Mouse (Mus musculus): ENCODE results near the gene Tarbp1. TPM values are rescaled to one million over a fixed set of nuclear protein-coding genes. Genes with fewer than 3 reads are reported as not detected.

Gene Tarbp1
- total RNA-seq, 1 experiment, result 9.5 TPM

- in situ Hi-C loops (cut with MboI; ENCODE audit: low sequenced_read_pairs in 2 of 2, unreplicated experiment in 2 of 2), result loop anchor here in 1 of 2 experiments (25.0 kb wide), 1 partner anchor 392 kb away; no protein-coding TSS in a partner anchor
Observed at GRCm38 (mm10) chr8:126495461-126495860, 20.6 kb upstream of the Tarbp1 start.

GRCm38 (mm10) chr8:126494160-126495110 lies 19.6 kb upstream of the Tarbp1 start:
- Histone ChIP-seq H3K9me3 (ENCODE audit: control insufficient read depth, insufficient read depth, low read depth, low read length) (no peaks in the 10 kb centered on the region), H3K9ac (ENCODE audit: insufficient read depth, low read depth, low read length, poor library complexity, severe bottlenecking) (no peak overlapping the region), H3K4me3 (ENCODE audit: insufficient read depth in 1 of 2, low read depth in 1 of 2, low read length in 2 of 2, poor library complexity in 1 of 2, severe bottlenecking in 1 of 2) (no peak overlapping the region), H3K4me1 (ENCODE audit: control insufficient read depth in 2 of 2, insufficient read depth in 2 of 2, low read length in 2 of 2, poor library complexity in 1 of 2) (peaks cover 0 to 5% of the 10 kb centered on the region in 2 experiments; a peak in 2 of 4 replicates), H3K27ac (ENCODE audit: insufficient read depth, low read depth, low read length, poor library complexity, severe bottlenecking) (no peak overlapping the region), H3K36me3 (ENCODE audit: control insufficient read depth, insufficient read depth, low read length, poor library complexity, severe bottlenecking) (no peaks in the 10 kb centered on the region)
- DNase-seq (ENCODE audit: low read depth, low spot score), result no peak
- no peak for TF ChIP-seq ZNF384 (IDR thresholded peaks at IDR 0.05; ENCODE audit: low read depth, low read length)
- no peak for TF ChIP-seq CHD2 (IDR thresholded peaks at IDR 0.05; ENCODE audit: low read depth, low read length)
- TF ChIP-seq ZC3H11A (IDR thresholded peaks at IDR 0.05; ENCODE audit: borderline replicate concordance, low read depth, low read length), result no peak
- TF ChIP-seq HCFC1 (IDR thresholded peaks at IDR 0.05; ENCODE audit: borderline replicate concordance, insufficient read depth, low read length), result no peak
- no peak for TF ChIP-seq MAFK (IDR thresholded peaks at IDR 0.05; ENCODE audit: insufficient read depth, low read depth, low read length)
- in situ Hi-C loops (cut with MboI; ENCODE audit: low sequenced_read_pairs in 2 of 2, unreplicated experiment in 2 of 2), result loop anchor here in 1 of 2 experiments (25.0 kb wide), 1 partner anchor 393 kb away; no protein-coding TSS in a partner anchor

More at GRCm38 (mm10) chr8:126495461-126495860, 20.6 kb upstream of the Tarbp1 start:
- no peak for DNase-seq (ENCODE audit: low read depth, low spot score)
- no peaks in the 10 kb centered on the region for H3K9me3 ChIP-seq (ENCODE audit: control insufficient read depth, insufficient read depth, low read depth, low read length)
- no peak overlapping the region for H3K9ac ChIP-seq (ENCODE audit: insufficient read depth, low read depth, low read length, poor library complexity, severe bottlenecking)
- H3K4me3 ChIP-seq (ENCODE audit: insufficient read depth in 1 of 2, low read depth in 1 of 2, low read length in 2 of 2, poor library complexity in 1 of 2, severe bottlenecking in 1 of 2), result no peak overlapping the region
- no peak overlapping the region for H3K27ac ChIP-seq (ENCODE audit: insufficient read depth, low read depth, low read length, poor library complexity, severe bottlenecking)
- TF ChIP-seq MAFK (IDR thresholded peaks at IDR 0.05; ENCODE audit: insufficient read depth, low read depth, low read length), result no peak
- TF ChIP-seq ZNF384 (IDR thresholded peaks at IDR 0.05; ENCODE audit: low read depth, low read length), result no peak
- TF ChIP-seq CHD2 (IDR thresholded peaks at IDR 0.05; ENCODE audit: low read depth, low read length), result no peak
- no peak for TF ChIP-seq HCFC1 (IDR thresholded peaks at IDR 0.05; ENCODE audit: borderline replicate concordance, insufficient read depth, low read length)
- H3K4me1 ChIP-seq (ENCODE audit: control insufficient read depth in 2 of 2, insufficient read depth in 2 of 2, low read length in 2 of 2, poor library complexity in 1 of 2), result peaks cover 0 to 5% of the 10 kb centered on the region in 2 experiments; a peak in 2 of 4 replicates
- no peaks in the 10 kb centered on the region for H3K36me3 ChIP-seq (ENCODE audit: control insufficient read depth, insufficient read depth, low read length, poor library complexity, severe bottlenecking)

- Histone ChIP-seq H3K9me3 (ENCODE audit: control insufficient read depth, insufficient read depth, low read depth, low read length) (no peaks in the 10 kb centered on the region), H3K9ac (ENCODE audit: insufficient read depth, low read depth, low read length, poor library complexity, severe bottlenecking) (no peak overlapping the region), H3K4me1 (ENCODE audit: control insufficient read depth in 2 of 2, insufficient read depth in 2 of 2, low read length in 2 of 2, poor library complexity in 1 of 2) (no peaks in the 10 kb centered on the region), H3K27ac (ENCODE audit: insufficient read depth, low read depth, low read length, poor library complexity, severe bottlenecking) (no peak overlapping the region), H3K4me3 (ENCODE audit: insufficient read depth in 1 of 2, low read depth in 1 of 2, low read length in 2 of 2, poor library complexity in 1 of 2, severe bottlenecking in 1 of 2) (no peak overlapping the region), H3K36me3 (ENCODE audit: control insufficient read depth, insufficient read depth, low read length, poor library complexity, severe bottlenecking) (no peaks in the 10 kb centered on the region)
- DNase-seq (ENCODE audit: low read depth, low spot score), result no peak
- no peak for TF ChIP-seq HCFC1 (IDR thresholded peaks at IDR 0.05; ENCODE audit: borderline replicate concordance, insufficient read depth, low read length)
- in situ Hi-C loops (cut with MboI; ENCODE audit: low sequenced_read_pairs in 2 of 2, unreplicated experiment in 2 of 2), result loop anchor here in 1 of 2 experiments (25.0 kb wide), 1 partner anchor 404 kb away; no protein-coding TSS in a partner anchor
Observed at GRCm38 (mm10) chr8:126482938-126483337, 8.1 kb upstream of the Tarbp1 start.

- DNase-seq (ENCODE audit: low read depth, low spot score), result no peak
- no peak overlapping the region for H3K4me3 ChIP-seq (ENCODE audit: insufficient read depth in 1 of 2, low read depth in 1 of 2, low read length in 2 of 2, poor library complexity in 1 of 2, severe bottlenecking in 1 of 2)
- no peaks in the 10 kb centered on the region for H3K36me3 ChIP-seq (ENCODE audit: control insufficient read depth, insufficient read depth, low read length, poor library complexity, severe bottlenecking)
- in situ Hi-C loops (cut with MboI; ENCODE audit: low sequenced_read_pairs in 2 of 2, unreplicated experiment in 2 of 2), result loop anchor here in 1 of 2 experiments (25.0 kb wide), 1 partner anchor 405 kb away; no protein-coding TSS in a partner anchor
- H3K27ac ChIP-seq (ENCODE audit: insufficient read depth, low read depth, low read length, poor library complexity, severe bottlenecking), result no peak overlapping the region
- no peaks in the 10 kb centered on the region for H3K4me1 ChIP-seq (ENCODE audit: control insufficient read depth in 2 of 2, insufficient read depth in 2 of 2, low read length in 2 of 2, poor library complexity in 1 of 2)
- H3K9me3 ChIP-seq (ENCODE audit: control insufficient read depth, insufficient read depth, low read depth, low read length), result no peaks in the 10 kb centered on the region
- H3K9ac ChIP-seq (ENCODE audit: insufficient read depth, low read depth, low read length, poor library complexity, severe bottlenecking), result no peak overlapping the region
- TF ChIP-seq ZC3H11A (IDR thresholded peaks at IDR 0.05; ENCODE audit: borderline replicate concordance, low read depth, low read length) (no peak), ZNF384 (IDR thresholded peaks at IDR 0.05; ENCODE audit: low read depth, low read length) (no peak), CHD2 (IDR thresholded peaks at IDR 0.05; ENCODE audit: low read depth, low read length) (no peak), MAFK (IDR thresholded peaks at IDR 0.05; ENCODE audit: insufficient read depth, low read depth, low read length) (no peak), HCFC1 (IDR thresholded peaks at IDR 0.05; ENCODE audit: borderline replicate concordance, insufficient read depth, low read length) (no peak)
Observed at GRCm38 (mm10) chr8:126482348-126482720, 7.5 kb upstream of the Tarbp1 start.
